Mouse (Mus musculus) lung, postnatal 0 days (tissue): ENCODE results near the gene Trio.

Source experiments
- CTCF ChIP-seq: IDR thresholded peaks from 2 replicates; pipeline ENCODE4 v1.5.1; 2016; ENCODE audit warnings: antibody characterized with exemption, mild to moderate bottlenecking
- EP300 ChIP-seq: IDR thresholded peaks from 2 replicates; pipeline ENCODE4 v1.6.1; 2016; ENCODE audit warnings: antibody characterized with exemption, mild to moderate bottlenecking, control low read depth

DNA sequence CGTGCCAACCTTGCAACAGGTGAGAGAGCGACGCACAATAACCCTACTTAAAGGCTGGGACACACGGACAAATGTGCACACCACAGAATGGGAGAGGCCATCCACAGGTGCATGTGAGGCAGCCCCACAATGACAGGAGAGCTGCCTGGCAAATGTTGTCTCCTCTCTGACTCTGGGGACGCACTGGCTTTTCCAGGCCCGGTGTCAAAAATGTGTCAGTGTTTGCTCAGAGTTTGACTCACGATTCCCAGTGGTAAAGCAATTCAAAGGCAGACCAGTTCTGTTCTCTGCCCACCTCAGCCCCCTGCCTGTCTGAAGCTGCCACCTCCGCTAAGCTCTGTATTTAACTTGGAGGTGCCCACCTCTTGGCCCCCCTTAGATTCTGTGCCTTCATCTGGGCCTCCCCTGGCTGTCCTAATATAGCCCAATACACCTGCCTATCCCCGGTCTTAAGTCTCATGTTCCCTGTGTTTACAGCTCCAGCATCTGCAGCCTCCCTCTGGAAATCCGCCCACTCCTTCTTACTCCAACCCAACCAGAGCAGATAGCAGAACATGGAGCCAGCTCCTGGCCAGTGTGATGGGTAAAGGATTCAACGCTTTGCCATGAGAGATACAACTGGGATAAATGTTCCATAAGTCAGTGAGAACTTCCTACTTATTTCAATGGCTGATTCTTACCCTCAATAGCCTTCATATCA is 83.3 kb downstream of the Trio start:
- TF ChIP-seq CTCF (no peak), EP300 (no peak)
